Mouse (Mus musculus): ENCODE measurements around the gene Zmynd8. TPM values are rescaled to one million over a fixed set of nuclear protein-coding genes. Genes with fewer than 3 reads are reported as not detected.

Zmynd8 gene
- total RNA-seq, 2 experiments from 2014 or later, result 49.5 to 50.4 TPM

GRCm38 (mm10) chr2:165857395-165857831, 41.4 kb downstream of the Zmynd8 start:
- DNase-seq, result peak; percentile 42

- DNase-seq, result no peak
Observed at GRCm38 (mm10) chr2:165856611-165857200, 42.1 kb downstream of the Zmynd8 start.

- peak; percentile 71 for DNase-seq
Observed at GRCm38 (mm10) chr2:165855641-165856301, 43.0 kb downstream of the Zmynd8 start.

GRCm38 (mm10) chr2:165854207-165854968, 44.4 kb downstream of the Zmynd8 start:
- no peak for DNase-seq

GRCm38 (mm10) chr2:165852896-165853633, 45.8 kb downstream of the Zmynd8 start:
- DNase-seq, result no peak

- DNase-seq, result peak; percentile 81
Observed at GRCm38 (mm10) chr2:165852453-165852852, 46.4 kb downstream of the Zmynd8 start.

- DNase-seq, result no peak
Observed at GRCm38 (mm10) chr2:165851811-165852415, 46.9 kb downstream of the Zmynd8 start.

GRCm38 (mm10) chr2:165850826-165851225, 48.0 kb downstream of the Zmynd8 start:
- no peak for DNase-seq

- peak; percentile 89 for DNase-seq
Observed at GRCm38 (mm10) chr2:165849129-165849528, 49.7 kb downstream of the Zmynd8 start.

GRCm38 (mm10) chr2:165846787-165847186, 52.0 kb downstream of the Zmynd8 start:
- DNase-seq, result no peak

GRCm38 (mm10) chr2:165845490-165845889, 53.3 kb downstream of the Zmynd8 start:
- no peak for DNase-seq

GRCm38 (mm10) chr2:165843350-165843749, 55.5 kb downstream of the Zmynd8 start:
- DNase-seq, result no peak

- DNase-seq, result no peak
Observed at GRCm38 (mm10) chr2:165842241-165842640, 56.6 kb downstream of the Zmynd8 start.

- DNase-seq, result no peak
Observed at GRCm38 (mm10) chr2:165841805-165842204, 57.0 kb downstream of the Zmynd8 start.

GRCm38 (mm10) chr2:165840852-165841251, 58.0 kb downstream of the Zmynd8 start:
- DNase-seq, result no peak

- DNase-seq, result no peak
Observed at GRCm38 (mm10) chr2:165839317-165839652, 59.5 kb downstream of the Zmynd8 start.

- no peak for DNase-seq
Observed at GRCm38 (mm10) chr2:165838606-165839316, 60.1 kb downstream of the Zmynd8 start.

GRCm38 (mm10) chr2:165834601-165835000, 64.2 kb downstream of the Zmynd8 start:
- DNase-seq, result no peak

GRCm38 (mm10) chr2:165833468-165833867, 65.3 kb downstream of the Zmynd8 start:
- DNase-seq, result no peak

- DNase-seq, result no peak
Observed at GRCm38 (mm10) chr2:165832720-165833119, 66.1 kb downstream of the Zmynd8 start.

GRCm38 (mm10) chr2:165832295-165832694, 66.5 kb downstream of the Zmynd8 start:
- peak; percentile 56 for DNase-seq
